Mouse (Mus musculus) MEL (cell line): ENCODE data around the gene St7.

Experiments used
- CTCF ChIP-seq, 3 experiments: IDR thresholded peaks in 2 of 3; conservative IDR thresholded peaks in 1 of 3; 2 replicates each; pipeline ENCODE4 v1.5.1; 2011 to 2012; ENCODE audit warnings: low read length in 3 of 3, low read depth in 2 of 3, mild to moderate bottlenecking in 2 of 3, improper control_type of control experiment in 1 of 3, inconsistent platforms in 1 of 3, mixed read lengths in 1 of 3, moderate library complexity in 1 of 3; ENCODE audit not compliant: control insufficient read depth in 1 of 3, insufficient read depth in 1 of 3, poor library complexity in 1 of 3, severe bottlenecking in 1 of 3
- EP300 ChIP-seq, 2 experiments: IDR thresholded peaks; 2 replicates each; pipeline ENCODE4 v1.6.1; 2011; ENCODE audit warnings: improper control_type of control experiment in 2 of 2, low read length in 2 of 2, low read depth in 1 of 2, mild to moderate bottlenecking in 1 of 2
- MEF2A ChIP-seq: IDR thresholded peaks from 2 replicates; pipeline ENCODE4 v1.6.1; 2014; ENCODE audit warnings: low read depth, mild to moderate bottlenecking, inconsistent platforms, low read length, improper control_type of control experiment; ENCODE audit not compliant: poor library complexity, insufficient replicate concordance, severe bottlenecking; ENCODE audit errors: extremely low read depth
- NRF1 ChIP-seq: IDR thresholded peaks from 2 replicates; pipeline ENCODE4 v1.6.1; 2014; ENCODE audit warnings: low read depth, mild to moderate bottlenecking, inconsistent platforms, low read length, improper control_type of control experiment, moderate library complexity; ENCODE audit not compliant: poor library complexity, insufficient read depth, severe bottlenecking
- POLR2AphosphoS5 ChIP-seq: IDR thresholded peaks from 2 replicates; pipeline ENCODE4 v1.6.1; 2012; ENCODE audit warnings: low read depth, borderline replicate concordance, mild to moderate bottlenecking, inconsistent platforms, low read length, moderate library complexity, mixed read lengths

DNA sequence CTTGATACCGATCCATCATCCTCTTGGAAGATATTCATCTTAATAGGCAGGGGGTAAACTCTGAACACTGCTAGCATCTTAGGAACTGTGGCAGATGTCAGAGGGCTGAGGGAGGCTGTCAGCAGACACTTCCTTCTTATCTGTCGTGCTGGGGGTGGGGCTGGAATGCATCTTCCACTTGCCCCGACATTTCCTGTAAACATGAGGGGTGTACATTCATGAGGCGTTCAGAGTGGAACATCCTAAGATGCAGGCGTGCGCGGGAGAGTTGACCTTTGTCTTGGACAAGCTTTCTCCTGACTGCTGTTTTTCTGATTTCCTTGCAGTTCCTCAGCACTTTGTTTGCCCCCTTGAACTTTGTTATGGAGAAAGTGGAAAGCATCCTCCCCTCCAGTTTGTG lies 249.6 kb downstream of the St7 start:
- TF ChIP-seq NRF1 (no peak), CTCF (IDR thresholded peaks at IDR 0.05 in 2 of 3, conservative IDR thresholded peaks at IDR 0.05 in 1 of 3; ENCODE audit: control insufficient read depth in 1 of 3, insufficient read depth in 1 of 3, low read depth in 2 of 3, low read length in 3 of 3, poor library complexity in 1 of 3, severe bottlenecking in 1 of 3) (no peak), MEF2A (no peak), POLR2AphosphoS5 (no peak), EP300 (IDR thresholded peaks at IDR 0.05; ENCODE audit: low read depth in 1 of 2, low read length in 2 of 2) (no peak)
